Mouse (Mus musculus) bone marrow macrophage, adult 2 months (primary cell): ENCODE data around the gene Spint4. TPM values are rescaled to one million over a fixed set of nuclear protein-coding genes. Genes with fewer than 3 reads are reported as not detected.
A peak's percentile ranks its signal among the peaks of the same experiment; 100 is the strongest.

Experiments
- H3K27ac ChIP-seq: 2 replicates; pipeline ENCODE4 v1.5.1; 2012; ENCODE audit warnings: low read depth, low read length; ENCODE audit not compliant: insufficient read depth
- H3K4me1 ChIP-seq: 2 replicates; pipeline ENCODE4 v1.6.1; 2012; ENCODE audit warnings: low read length; ENCODE audit not compliant: control insufficient read depth, insufficient read depth
- H3K4me3 ChIP-seq: 2 replicates; pipeline ENCODE4 v1.5.1; 2012; ENCODE audit warnings: mild to moderate bottlenecking, low read length, moderate library complexity; ENCODE audit not compliant: insufficient read depth
- CTCF ChIP-seq: IDR thresholded peaks from 2 replicates; pipeline ENCODE4 v1.5.1; 2012; ENCODE audit warnings: low read depth, mild to moderate bottlenecking, low read length, moderate library complexity
- POLR2A ChIP-seq: IDR thresholded peaks from 2 replicates; pipeline ENCODE4 v1.6.1; 2012; ENCODE audit warnings: mild to moderate bottlenecking, low read depth, low read length, borderline replicate concordance
- polyA plus RNA-seq: library from polyadenylated mRNA; stranded (reverse); fragments of >200 nt; gene quantifications from 2 replicates; pipeline ENCODE4 v1.2.4, GENCODE M21; 2012; ENCODE audit not compliant: missing spikeins, insufficient read depth, insufficient read length

Spint4 gene
- not detected in 2 replicates for polyA plus RNA-seq

- TF ChIP-seq CTCF (no peak), POLR2A (no peak)
- Histone ChIP-seq H3K27ac (no peak within 1 kb of the TSS), H3K4me3 (no peak within 1 kb of the TSS), H3K4me1 (no peaks in the 10 kb centered on the region)
These were observed at the start of gene Spint4 for GRCm38 (mm10) chr2:164698201-164698600. Gene Spint4 (plus strand): TSS chr2:164698501.

DNA sequence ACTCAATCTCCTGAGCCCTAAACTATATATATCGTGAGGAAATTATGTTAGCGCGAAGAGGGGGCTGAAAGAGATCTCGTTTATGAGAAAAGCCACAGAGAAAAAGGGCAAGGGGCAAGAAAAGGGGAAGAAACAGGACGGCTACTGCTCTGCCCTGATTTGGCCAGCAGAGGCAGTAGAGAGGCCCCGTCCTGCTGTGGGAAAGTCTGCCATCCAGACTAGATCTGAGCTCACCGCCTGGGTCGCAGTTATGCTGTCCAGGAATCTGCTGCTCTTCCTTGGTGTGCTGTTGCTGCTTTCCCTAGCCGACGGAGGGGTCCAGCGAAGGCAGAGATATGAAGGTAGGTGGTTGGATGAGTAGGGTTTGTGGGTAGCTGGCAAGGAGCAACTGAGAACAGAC, 42.4 kb upstream of the Spint4 start, which contains the start of gene Wfdc10:
TSS of gene Wfdc10 (plus strand) at position 189 of the 400 bp plus-strand sequence.
- H3K4me1 ChIP-seq: peaks cover 3% of the 10 kb centered on the region; the same call in 1 of the 2 replicates
- H3K27ac ChIP-seq: no peak within 1 kb of the TSS
- H3K4me3 ChIP-seq: no peak within 1 kb of the TSS
- TF ChIP-seq CTCF (peak; percentile 67), POLR2A (no peak)

DNA sequence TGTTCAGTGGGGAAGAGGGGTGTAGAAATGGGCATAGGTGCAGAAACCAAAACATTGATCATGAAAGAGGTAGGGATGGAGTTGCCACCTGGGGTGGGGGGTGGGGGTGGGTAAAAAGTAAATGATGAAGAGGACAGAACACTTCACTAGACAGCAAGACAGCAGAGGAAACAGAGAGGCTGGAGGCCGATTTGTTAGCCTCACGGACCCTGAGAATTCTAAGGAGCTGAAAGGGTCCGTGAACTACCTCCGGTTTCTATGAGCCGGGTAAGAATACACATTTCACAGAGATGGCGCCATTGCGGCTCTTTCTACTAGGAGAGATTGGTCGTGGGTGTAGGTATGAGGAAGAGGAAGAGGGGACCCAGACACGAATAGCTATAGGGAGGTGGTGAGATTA, 41.8 kb upstream of the Spint4 start, which contains the start of gene Wfdc9:
TSS of gene Wfdc9 (minus strand) at position 101 of the 400 bp plus-strand sequence.
- no peak within 1 kb of the TSS for H3K27ac ChIP-seq
- TF ChIP-seq CTCF (no peak), POLR2A (no peak)
- no peak within 1 kb of the TSS for H3K4me3 ChIP-seq
- peaks cover 3% of the 10 kb centered on the region; the same call in 1 of the 2 replicates for H3K4me1 ChIP-seq

DNA sequence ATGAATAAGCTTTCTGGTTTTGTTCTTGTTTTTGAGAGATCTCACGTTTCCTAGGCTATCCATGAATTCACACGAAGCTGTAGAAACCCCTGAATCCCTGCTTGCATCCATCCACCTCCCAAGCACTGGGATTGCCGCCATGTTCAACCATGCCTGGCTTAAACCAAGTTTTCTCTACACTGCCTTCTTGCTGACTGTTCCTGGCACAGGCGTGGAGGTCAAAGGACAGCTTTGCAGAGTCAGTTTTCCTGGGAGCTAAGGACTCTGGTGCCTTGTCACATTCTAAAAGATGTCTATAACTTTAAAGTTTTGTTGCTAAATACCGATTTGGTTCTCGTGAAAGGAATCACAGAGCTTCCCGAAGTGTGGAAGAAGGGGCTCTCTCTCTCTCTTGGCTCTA, 33.5 kb upstream of the Spint4 start:
- Histone ChIP-seq H3K4me3 (no peak overlapping the region), H3K4me1 (no peaks in the 10 kb centered on the region), H3K27ac (no peak overlapping the region)
- TF ChIP-seq POLR2A (no peak), CTCF (no peak)

DNA sequence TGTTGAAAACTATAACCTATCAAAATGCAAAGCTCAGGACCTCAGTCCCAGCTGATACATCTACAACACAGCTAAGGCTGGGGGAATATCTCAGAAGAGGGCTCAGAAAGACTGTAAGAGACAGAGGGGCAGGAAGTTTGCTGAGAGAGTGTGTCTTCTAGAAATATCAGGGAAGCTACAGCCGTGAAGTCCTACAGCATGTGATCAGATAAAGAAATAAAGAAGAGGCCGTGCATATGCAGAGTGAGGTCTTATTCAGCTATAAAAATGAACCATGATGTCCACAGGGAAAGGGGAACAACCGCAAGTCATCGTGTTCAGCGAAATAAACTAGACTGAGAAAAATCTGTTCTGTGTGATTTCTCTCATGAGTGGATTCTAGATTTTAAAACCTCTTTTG, 28.0 kb upstream of the Spint4 start:
- Histone ChIP-seq H3K4me1 (peaks cover 5% of the 10 kb centered on the region), H3K27ac (no peak overlapping the region), H3K4me3 (no peak overlapping the region)
- TF ChIP-seq CTCF (no peak), POLR2A (no peak)

- Histone ChIP-seq H3K4me1 (peaks cover 5% of the 10 kb centered on the region), H3K4me3 (no peak overlapping the region), H3K27ac (no peak overlapping the region)
- TF ChIP-seq CTCF: no peak
- no peak for TF ChIP-seq POLR2A
These were observed 27.4 kb upstream of the Spint4 start for GRCm38 (mm10) chr2:164670938-164671337.

GRCm38 (mm10) chr2:164673987-164674386, 24.3 kb upstream of the Spint4 start, which contains the start of gene Wfdc11:
Gene Wfdc11 (minus strand): TSS chr2:164674087.
- TF ChIP-seq CTCF: no peak
- no peak for TF ChIP-seq POLR2A
- no peak within 1 kb of the TSS for H3K27ac ChIP-seq
- no peak within 1 kb of the TSS for H3K4me3 ChIP-seq
- H3K4me1 ChIP-seq: peaks cover 11% of the 10 kb centered on the region

GRCm38 (mm10) chr2:164676103-164676502, 22.2 kb upstream of the Spint4 start:
- no peak overlapping the region for H3K4me3 ChIP-seq
- TF ChIP-seq CTCF: peak; percentile 10; the same call in 1 of the 2 replicates
- TF ChIP-seq POLR2A: no peak
- H3K4me1 ChIP-seq: peaks cover 19% of the 10 kb centered on the region

DNA sequence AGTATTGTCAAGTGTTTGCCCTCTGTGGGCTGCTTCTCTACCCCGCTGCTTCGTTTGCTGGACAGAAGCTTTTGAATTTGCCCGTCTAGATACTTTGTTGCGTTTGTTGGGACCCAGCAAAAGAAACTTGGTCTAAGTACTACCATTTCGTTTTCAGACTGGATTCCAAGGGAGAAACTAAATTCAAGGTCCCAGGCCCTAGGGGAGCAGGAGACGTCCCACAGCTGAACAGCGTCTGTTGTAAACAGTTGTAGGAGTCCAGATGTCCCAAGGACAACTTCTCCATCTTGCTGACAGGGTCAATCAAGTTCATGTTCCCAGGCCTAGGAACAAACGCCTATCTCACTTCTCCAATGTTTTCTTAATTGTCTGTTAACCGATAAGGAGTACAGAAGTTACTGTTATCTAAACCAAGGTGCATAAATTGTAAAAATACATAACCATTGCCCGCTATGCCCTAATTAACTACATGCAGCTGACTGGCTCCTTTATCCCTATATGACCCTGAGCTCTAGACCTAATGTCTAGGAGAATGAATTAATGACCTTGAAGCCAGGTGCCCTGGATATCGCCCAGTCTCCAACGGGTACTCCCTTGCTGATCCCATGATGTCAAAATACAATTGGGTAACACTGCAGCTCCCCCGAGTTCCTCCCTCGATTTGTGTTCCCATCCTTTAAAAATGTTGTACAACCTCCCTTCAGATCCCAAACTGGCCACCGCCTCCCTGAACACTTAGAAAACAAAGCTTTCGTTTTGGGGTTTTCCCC, 21.2 kb upstream of the Spint4 start:
- TF ChIP-seq POLR2A (no peak), CTCF (no peak)
- H3K4me1 ChIP-seq: peaks cover 26% of the 10 kb centered on the region
- H3K4me3 ChIP-seq: no peak overlapping the region
- H3K27ac ChIP-seq: no peak overlapping the region

More at GRCm38 (mm10) chr2:164676103-164676502, 22.2 kb upstream of the Spint4 start:
- no peak overlapping the region for H3K27ac ChIP-seq

- TF ChIP-seq POLR2A (no peak), CTCF (peak; percentile 59; the same call in 1 of the 2 replicates)
- no peak overlapping the region for H3K4me3 ChIP-seq
These were observed 19.3 kb upstream of the Spint4 start for GRCm38 (mm10) chr2:164678848-164679625.

GRCm38 (mm10) chr2:164679906-164680305, 18.4 kb upstream of the Spint4 start:
- Histone ChIP-seq H3K4me3 (no peak overlapping the region), H3K4me1 (peaks cover 26% of the 10 kb centered on the region), H3K27ac (peak overlapping the region; percentile 25)
- TF ChIP-seq POLR2A: no peak
- TF ChIP-seq CTCF: no peak

More at GRCm38 (mm10) chr2:164678848-164679625, 19.3 kb upstream of the Spint4 start:
- peak overlapping the region; percentile 74 for H3K27ac ChIP-seq
- peaks cover 26% of the 10 kb centered on the region for H3K4me1 ChIP-seq
